Mouse (Mus musculus) E14TG2a.4 (cell line): ENCODE data around the gene 9130230L23Rik.

Experiments used
- CTCF ChIP-seq: conservative IDR thresholded peaks from 2 replicates; pipeline ENCODE4 v1.5.1; 2014; ENCODE audit warnings: low read length
- NANOG ChIP-seq: IDR thresholded peaks from 2 replicates; pipeline ENCODE4 v1.6.1; 2014; ENCODE audit warnings: borderline replicate concordance, low read length, mixed read lengths

GRCm38 (mm10) chr5:66004134-66004925 lies at the start of gene 9130230L23Rik:
- no peak for TF ChIP-seq CTCF
- TF ChIP-seq NANOG, result no peak
